Mouse (Mus musculus) stomach, embryonic 14.5 days (tissue): ENCODE results near the gene Olfr172. TPM values are rescaled to one million over a fixed set of nuclear protein-coding genes. Genes with fewer than 3 reads are reported as not detected.

Experiments
- microRNA-seq: library from miRNA; unstranded; fragments of <30 nt; microRNA quantifications from one replicate; pipeline ENCODE4, GENCODE M21; 2016
- polyA plus RNA-seq: library from polyadenylated mRNA; unstranded; fragments of >200 nt; fragmentation: Nextera tagmentation; extraction: Ambion mirVana; gene quantifications from 2 replicates; pipeline ENCODE4 v1.2.1, GENCODE M21; 2014

Gene Olfr172
- polyA plus RNA-seq, 1 experiment from 2014 or later, result not detected

Small RNAs within 50 kb of the gene (microRNA-seq; reads per million reads assigned to microRNA genes)
- not detected for gene Gm27564

Other genes with a start within 250 kb of the Olfr172 start
- gene St3gal6, start 238.9 kb downstream of the Olfr172 start, polyA plus RNA-seq, result 9.7 and 11.1 TPM in 2 replicates
- gene Gm813, start 146.2 kb downstream of the Olfr172 start, polyA plus RNA-seq, result not detected in 2 replicates
- not detected in 2 replicates for gene E330017A01Rik, start 124.4 kb downstream of the Olfr172 start, polyA plus RNA-seq
- gene Cpox, start 92.9 kb downstream of the Olfr172 start, polyA plus RNA-seq, result 24.4 and 28.1 TPM in 2 replicates
- gene Gpr15, start 44.1 kb downstream of the Olfr172 start, polyA plus RNA-seq, result 0.17 TPM in 1 of 2 replicates, not detected in the other
- gene Cldnd1, start 35.3 kb downstream of the Olfr172 start, polyA plus RNA-seq, result 128 and 131 TPM in 2 replicates
- not detected in 2 replicates for gene Olfr173, start 37.1 kb upstream of the Olfr172 start, polyA plus RNA-seq
- gene Olfr175-ps1, start 63.6 kb upstream of the Olfr172 start, polyA plus RNA-seq, result not detected in 2 replicates
- gene Olfr177, start 111.6 kb upstream of the Olfr172 start, polyA plus RNA-seq, result not detected in 2 replicates
- not detected in 2 replicates for gene Olfr178, start 128.9 kb upstream of the Olfr172 start, polyA plus RNA-seq
- not detected in 2 replicates for gene Olfr181, start 165.6 kb upstream of the Olfr172 start, polyA plus RNA-seq
- gene Olfr180, start 166.2 kb upstream of the Olfr172 start, polyA plus RNA-seq, result not detected in 2 replicates
- not detected in 2 replicates for gene Olfr183, start 232.2 kb upstream of the Olfr172 start, polyA plus RNA-seq